Mouse (Mus musculus): ENCODE measurements around the gene Itgal.

GRCm38 (mm10) chr7:127326685-127327084, 30.6 kb downstream of the Itgal start:
- TF ChIP-seq CTCF (IDR thresholded peaks at IDR 0.05; ENCODE audit: low read depth, low read length) (no peak), POLR2A (IDR thresholded peaks at IDR 0.05; ENCODE audit: extremely low read depth, insufficient read depth, low read length) (no peak)
